Mouse (Mus musculus): Measurements from ENCODE around the gene Kcnip3.

Kcnip3 gene

GRCm38 (mm10) chr2:127470661-127471060, 51.2 kb downstream of the Kcnip3 start:
- no peak for DNase-seq (ENCODE audit: low read depth)

DNA sequence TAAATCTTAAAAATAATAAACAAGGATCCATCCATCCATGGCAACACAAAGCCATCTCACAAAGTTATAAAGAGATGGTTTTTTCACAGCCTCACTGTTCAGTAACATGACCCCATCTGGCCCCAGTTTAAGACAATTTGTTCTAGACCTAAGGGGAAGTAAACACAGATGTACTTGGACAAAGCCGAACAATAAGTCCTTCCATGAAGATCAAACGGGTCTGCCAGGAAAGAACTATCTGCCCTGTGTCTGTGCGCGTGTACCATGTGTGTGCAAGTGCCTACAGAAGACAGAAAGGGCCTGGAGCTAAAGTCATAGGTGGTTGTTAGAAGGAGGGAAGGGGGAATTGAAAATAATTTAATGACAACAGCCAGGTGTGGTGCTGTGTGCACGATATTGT, 51.7 kb downstream of the Kcnip3 start:
- no peak for DNase-seq (ENCODE audit: low read depth)

GRCm38 (mm10) chr2:127462314-127462713, 59.6 kb downstream of the Kcnip3 start:
- peak; percentile 51 for DNase-seq (ENCODE audit: low read depth)

GRCm38 (mm10) chr2:127461351-127461750, 60.5 kb downstream of the Kcnip3 start:
- DNase-seq (ENCODE audit: low read depth): no peak

DNA sequence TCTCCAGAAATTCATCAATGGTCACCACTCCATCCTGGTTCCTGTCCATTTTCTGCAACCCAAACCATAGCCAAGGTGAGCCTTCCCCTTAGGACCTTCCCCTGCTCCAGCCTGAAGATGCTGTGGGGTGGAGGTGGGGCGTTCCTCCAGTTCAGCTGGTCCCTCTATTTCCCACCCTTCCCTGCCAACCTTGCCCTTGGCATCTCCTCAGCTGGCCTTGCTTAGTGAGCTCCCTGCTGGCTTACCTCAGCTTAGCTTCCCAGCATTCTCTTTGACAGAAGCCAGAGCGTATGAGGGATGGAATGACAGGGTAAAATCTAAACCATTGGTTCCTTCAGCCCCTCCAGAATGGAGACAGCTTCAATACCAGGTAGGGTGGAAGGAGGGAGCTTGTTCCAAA, 62.6 kb downstream of the Kcnip3 start:
- no peak for DNase-seq (ENCODE audit: low read depth)

DNA sequence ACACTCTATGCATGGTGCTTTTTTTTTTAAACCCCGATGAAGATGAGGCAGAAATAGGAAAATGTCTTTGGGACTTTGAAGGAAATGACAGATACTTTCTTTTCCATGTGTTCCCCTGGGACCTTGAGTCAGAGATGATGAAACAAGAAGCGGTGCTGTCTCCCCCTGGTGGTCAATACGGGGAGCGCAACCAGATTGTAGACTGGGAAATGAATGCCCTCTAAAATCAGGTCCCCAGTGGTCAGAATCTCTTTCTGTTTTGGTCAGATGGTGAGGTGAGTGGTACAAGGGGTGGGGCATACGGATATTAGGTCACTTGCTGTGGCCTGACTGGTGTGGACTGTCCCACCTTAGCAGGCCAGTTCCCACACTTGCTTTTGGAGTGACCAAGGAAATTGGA, 68.1 kb downstream of the Kcnip3 start:
- DNase-seq (ENCODE audit: low read depth): peak; percentile 68

GRCm38 (mm10) chr2:127453141-127453540, 68.8 kb downstream of the Kcnip3 start:
- DNase-seq (ENCODE audit: low read depth): no peak

- DNase-seq (ENCODE audit: low read depth): no peak
Observed at GRCm38 (mm10) chr2:127451748-127452147, 70.1 kb downstream of the Kcnip3 start.

GRCm38 (mm10) chr2:127449691-127450090, 72.2 kb downstream of the Kcnip3 start:
- DNase-seq (ENCODE audit: low read depth): no peak

DNA sequence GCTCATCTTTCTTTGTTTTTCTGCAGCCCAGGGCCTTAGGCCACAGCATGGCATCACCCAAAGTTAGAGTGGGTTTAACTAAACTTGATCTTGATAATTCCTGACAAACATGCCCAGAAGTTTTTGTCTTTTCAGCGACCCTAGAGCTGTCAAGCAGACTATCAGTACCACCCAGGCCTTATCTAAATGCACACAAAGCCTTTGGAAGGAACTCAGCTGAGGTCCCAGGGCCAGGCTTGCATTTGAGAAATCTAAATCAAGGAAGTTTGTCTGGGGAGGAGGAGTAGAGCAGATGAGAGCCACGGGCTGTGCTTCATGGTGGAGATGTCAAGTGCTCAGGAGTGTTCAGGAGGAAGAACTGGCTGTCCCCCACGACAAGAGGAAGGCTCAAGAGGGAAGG, 75.0 kb downstream of the Kcnip3 start:
- DNase-seq (ENCODE audit: low read depth): no peak

- peak; percentile 90 for DNase-seq (ENCODE audit: low read depth)
Observed at GRCm38 (mm10) chr2:127444055-127444789, 77.7 kb downstream of the Kcnip3 start, which contains the start of gene Fahd2a. Gene Fahd2a (minus strand): TSS chr2:127444565.

DNA sequence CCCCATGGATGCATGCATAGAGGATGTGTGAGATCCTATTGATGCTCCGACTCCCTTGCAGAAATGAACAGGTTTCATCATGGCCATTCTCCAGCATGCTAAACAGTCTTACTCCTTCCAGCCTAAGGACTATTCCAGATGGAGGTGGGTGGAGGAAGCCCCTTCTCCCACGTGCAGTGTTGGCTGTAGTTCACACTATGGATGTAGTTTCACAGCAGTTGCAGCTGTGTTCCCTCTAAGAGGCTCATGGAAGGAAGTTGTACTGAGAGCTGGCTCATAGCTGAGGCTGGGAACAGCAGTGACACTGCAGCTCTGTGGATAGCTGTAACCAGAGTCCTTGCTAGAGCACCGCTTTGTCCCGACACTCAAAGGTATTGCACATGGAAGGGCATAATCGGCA, 84.2 kb downstream of the Kcnip3 start:
- no peak for DNase-seq (ENCODE audit: low read depth)

DNA sequence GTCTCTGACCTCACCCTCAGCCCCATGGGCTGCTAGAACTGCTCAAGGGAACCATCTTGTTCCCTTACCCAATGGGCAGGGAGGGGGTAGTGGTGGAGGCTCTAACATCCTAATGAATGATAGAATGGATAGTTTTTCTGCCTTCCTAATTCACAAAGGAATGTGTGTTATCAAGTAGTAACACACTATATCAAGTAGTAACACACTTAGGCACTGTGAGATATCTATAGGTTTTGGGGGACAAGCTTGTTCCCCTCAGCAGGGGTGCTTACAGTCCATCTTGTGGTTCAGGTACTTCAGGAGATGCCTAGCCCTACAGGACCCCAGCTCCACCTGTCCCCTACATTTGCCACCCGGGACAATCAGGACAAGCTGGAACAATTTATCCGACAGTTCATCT, 86.3 kb downstream of the Kcnip3 start:
- no peak for DNase-seq (ENCODE audit: low read depth)

GRCm38 (mm10) chr2:127435135-127435534, 86.8 kb downstream of the Kcnip3 start:
- DNase-seq (ENCODE audit: low read depth): peak; percentile 45

DNA sequence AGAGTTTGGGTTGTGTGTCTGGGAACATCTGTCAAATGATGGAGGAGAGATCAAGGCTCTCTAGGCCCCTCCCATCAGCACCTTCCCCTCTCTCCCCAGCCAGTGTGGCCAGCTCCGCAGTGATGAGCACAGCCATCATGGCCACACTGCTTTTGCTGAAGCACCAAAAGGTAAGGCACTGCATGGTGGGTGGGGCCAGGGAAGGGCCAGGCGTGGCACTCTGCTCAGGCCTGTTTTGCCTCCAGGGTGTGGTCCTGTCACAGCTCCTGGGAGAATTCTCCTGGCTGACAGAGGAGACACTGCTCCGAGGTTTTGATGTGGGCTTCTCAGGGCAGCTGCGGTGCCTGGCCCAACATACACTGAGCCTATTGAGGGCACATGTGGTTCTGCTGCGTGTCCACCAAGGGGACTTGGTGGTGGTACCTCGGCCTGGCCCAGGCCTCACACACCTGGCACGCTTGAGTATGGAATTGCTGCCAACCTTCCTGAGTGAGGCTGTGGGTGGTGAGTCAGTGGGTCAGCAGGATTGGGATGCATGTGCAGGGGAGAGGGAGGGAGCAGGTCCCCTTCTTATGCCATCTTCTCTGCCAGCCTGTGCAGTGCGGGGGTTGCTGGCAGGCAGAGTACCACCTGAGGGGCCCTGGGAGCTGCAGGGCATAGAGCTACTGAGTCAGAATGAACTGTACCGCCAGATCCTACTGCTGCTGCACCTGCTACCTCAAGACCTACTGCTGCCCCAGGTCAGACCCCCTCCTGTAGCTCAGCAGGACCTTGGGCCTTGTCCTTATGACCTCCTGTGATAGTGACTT, 88.2 kb downstream of the Kcnip3 start:
- no peak for DNase-seq (ENCODE audit: low read depth)

GRCm38 (mm10) chr2:127430238-127430637, 91.7 kb downstream of the Kcnip3 start:
- DNase-seq (ENCODE audit: low read depth): peak; percentile 36

GRCm38 (mm10) chr2:127424977-127425376, 96.9 kb downstream of the Kcnip3 start, which contains the start of gene Gpat2:
Gene Gpat2 (plus strand): TSS chr2:127425199.
- no peak for DNase-seq (ENCODE audit: low read depth)

DNA sequence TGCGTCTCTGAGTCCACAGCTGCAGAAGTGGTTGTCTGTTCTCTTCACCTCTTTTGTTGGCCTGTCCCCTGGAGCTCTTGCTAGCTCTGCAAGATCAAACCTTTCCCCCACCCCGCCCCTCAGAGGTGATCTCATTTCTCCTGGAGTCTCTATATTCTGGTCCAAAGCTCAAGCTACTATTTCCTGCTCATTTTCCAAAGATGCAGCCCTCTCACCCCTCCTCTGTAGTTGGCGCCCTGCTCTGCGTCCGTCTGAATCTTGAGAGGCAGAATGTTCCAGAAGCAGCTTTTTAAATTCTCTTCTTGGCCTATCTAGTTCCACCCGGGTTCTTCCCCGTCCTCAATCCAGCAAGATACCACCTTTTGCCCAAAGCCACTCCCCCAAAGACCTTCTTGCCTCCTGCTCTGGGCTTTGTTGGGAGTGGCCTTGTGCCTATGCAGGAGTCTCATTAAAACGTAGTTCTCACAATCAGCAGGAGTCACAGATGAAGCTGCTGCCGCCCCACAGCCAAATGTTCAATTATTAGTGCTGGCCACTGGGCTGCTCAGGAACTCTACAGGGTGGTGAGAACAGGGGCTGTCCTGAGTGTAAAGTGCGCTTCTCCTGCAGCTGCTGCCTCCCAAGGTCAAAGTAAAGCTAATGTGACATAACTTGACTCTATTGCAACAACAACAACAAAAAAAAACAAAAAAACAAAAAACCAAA, 103.5 kb downstream of the Kcnip3 start:
- DNase-seq (ENCODE audit: low read depth): no peak

GRCm38 (mm10) chr2:127416706-127417105, 105.2 kb downstream of the Kcnip3 start:
- DNase-seq (ENCODE audit: low read depth): no peak

GRCm38 (mm10) chr2:127415806-127416205, 106.1 kb downstream of the Kcnip3 start:
- no peak for DNase-seq (ENCODE audit: low read depth)

DNA sequence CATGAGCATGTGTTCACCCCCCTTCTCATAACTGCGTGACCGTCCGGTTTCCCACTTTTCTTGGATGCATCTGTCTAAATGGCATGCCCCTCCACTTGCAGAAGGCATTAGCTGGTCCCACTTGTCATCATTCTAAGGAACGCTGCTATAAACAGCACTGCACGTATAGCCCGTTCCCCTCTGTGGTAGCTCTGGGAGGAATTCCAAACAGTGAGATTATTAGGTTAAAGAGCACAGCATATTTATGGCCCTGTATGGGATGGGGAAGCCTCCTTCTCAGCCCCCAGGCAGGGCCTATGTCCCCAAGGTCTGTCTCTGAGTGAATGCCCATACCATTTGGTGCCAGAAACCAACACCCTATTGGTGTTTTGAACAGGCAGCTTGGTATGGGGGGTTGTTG, 110.8 kb downstream of the Kcnip3 start:
- DNase-seq (ENCODE audit: low read depth): no peak

Measured in naive thymus-derived CD4-positive, alpha-beta T cell, adult 2 months (primary cell).